Mouse (Mus musculus) heart, embryonic 10.5 days (tissue): ENCODE results near the gene Gm5591. TPM values are rescaled to one million over a fixed set of nuclear protein-coding genes. Genes with fewer than 3 reads are reported as not detected.
"Not testable (repeated sequence)": the region's sequence is repeated elsewhere in the genome, so short reads cannot be mapped to it uniquely, and the experiment has no call there.

ENCODE experiments used
- DNase-seq: peaks from one replicate; pipeline ENCODE4 v3.0.0-alpha.2; 2017; ENCODE audit warnings: low spot score
- H3K27ac ChIP-seq: fragments of 300-500 bp; sonication (generic); 2 replicates; pipeline ENCODE4 v1.5.1; 2016; ENCODE audit warnings: mild to moderate bottlenecking
- H3K27me3 ChIP-seq: fragments of 300-500 bp; sonication (generic); 2 replicates; pipeline ENCODE4 v1.6.1; 2016; ENCODE audit warnings: mild to moderate bottlenecking; ENCODE audit not compliant: poor library complexity, insufficient read depth, severe bottlenecking
- H3K36me3 ChIP-seq: fragments of 300-500 bp; sonication (generic); 2 replicates; pipeline ENCODE4 v1.6.1; 2016; ENCODE audit warnings: mild to moderate bottlenecking, moderate library complexity
- H3K4me1 ChIP-seq: fragments of 300-500 bp; sonication (generic); 2 replicates; pipeline ENCODE4 v1.6.1; 2016; ENCODE audit warnings: mild to moderate bottlenecking
- H3K4me3 ChIP-seq: fragments of 300-500 bp; sonication (generic); 2 replicates; pipeline ENCODE4 v1.5.1; 2016; ENCODE audit warnings: mild to moderate bottlenecking, moderate library complexity
- H3K9me3 ChIP-seq: fragments of 300-500 bp; sonication (generic); 2 replicates; pipeline ENCODE4 v1.6.1; 2016; ENCODE audit warnings: mild to moderate bottlenecking, moderate library complexity
- WGBS: fragments of 180-500 bp; shearing (Covaris S2); methylation state at CpG from one replicate; pipeline ENCODE4 v1.1.7; 2016; 5-methylcytosine and 5-hydroxymethylcytosine counted together
- polyA plus RNA-seq: library from polyadenylated mRNA; unstranded; fragments of >200 nt; fragmentation: Nextera tagmentation; extraction: Ambion mirVana; gene quantifications from 2 replicates; pipeline ENCODE4 v1.2.1, GENCODE M21; 2016

Gene Gm5591
- polyA plus RNA-seq = not detected in 2 replicates

DNA sequence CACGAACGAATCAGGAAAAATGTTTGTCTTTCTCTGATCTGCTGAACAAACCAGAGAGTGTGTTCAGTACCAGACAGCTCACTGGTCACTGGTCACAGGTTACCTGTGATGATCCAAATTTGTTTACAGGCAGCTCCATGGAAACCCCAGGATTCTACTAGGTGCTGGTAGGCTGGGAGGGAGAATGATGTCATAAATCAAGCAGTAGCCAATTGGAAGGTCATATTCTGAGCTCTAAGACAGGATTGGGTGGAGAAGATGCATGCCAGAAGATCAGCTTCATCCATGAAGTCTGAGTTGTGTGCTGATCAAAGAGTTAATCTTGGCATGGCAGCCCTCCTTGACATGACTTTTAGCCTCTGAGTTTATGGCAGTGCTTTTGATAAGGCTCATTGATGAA is at the start of gene Gm5591:
TSS of gene Gm5591 (minus strand) at position 101 of the 400 bp plus-strand sequence.
- not testable (repeated sequence) for H3K4me3 ChIP-seq, H3K36me3 ChIP-seq, H3K27ac ChIP-seq, DNase-seq, H3K9me3 ChIP-seq, H3K27me3 ChIP-seq, H3K4me1 ChIP-seq
- WGBS = 62% methylated on average over 2 of the region's 2 CpGs

DNA sequence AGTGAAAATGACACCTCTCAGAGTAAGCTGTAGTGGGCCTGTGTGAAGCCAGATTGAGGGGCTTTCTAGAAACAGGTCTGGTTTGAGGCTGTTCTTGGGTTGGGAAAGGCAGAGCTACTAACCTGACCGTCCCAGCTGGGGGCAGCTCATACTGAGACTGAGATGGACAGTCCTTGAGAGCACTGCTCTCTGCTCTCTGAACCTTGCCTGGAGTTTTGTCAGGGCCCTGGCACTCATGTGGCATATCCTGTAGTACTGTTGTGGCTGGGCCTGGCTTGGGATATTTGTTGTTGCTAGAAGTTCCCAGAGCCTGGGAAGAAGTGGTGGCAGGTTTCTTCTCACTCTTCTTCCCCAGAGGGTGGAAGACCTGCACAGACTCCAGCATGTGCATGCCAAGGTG is 39.5 kb downstream of the Gm5591 start:
- H3K36me3 ChIP-seq, H3K27ac ChIP-seq, DNase-seq, H3K4me3 ChIP-seq, H3K9me3 ChIP-seq, H3K27me3 ChIP-seq, H3K4me1 ChIP-seq: not testable (repeated sequence)
- 61% methylated on average over 1 of the region's 1 CpGs for WGBS
